Mouse (Mus musculus) gastrocnemius, adult 18-20 months (tissue): ENCODE measurements around the gene Rsph4a. TPM values are rescaled to one million over a fixed set of nuclear protein-coding genes. Genes with fewer than 3 reads are reported as not detected.
"Not testable (repeated sequence)": the region's sequence is repeated elsewhere in the genome, so short reads cannot be mapped to it uniquely, and the experiment has no call there.

Experiments used
- DNase-seq: peaks from one replicate; pipeline ENCODE4 v3.0.0; 2021; ENCODE audit warnings: low spot score
- long read RNA-seq, 2 experiments: library from polyadenylated mRNA; stranded (forward); transcript quantifications; one replicate each; pipeline ENCODE4 v2.0.0; 2021
- total RNA-seq, 2 experiments: library from RNA; stranded (reverse); gene quantifications; 2 replicates each; pipeline ENCODE4 v1.2.3; 2021

Rsph4a gene
- not detected for total RNA-seq
- long read RNA-seq, experiment 1: 0 reads
- long read RNA-seq, experiment 2: 0 reads

- DNase-seq: no peak
These were observed at the start of gene Rsph4a for GRCm38 (mm10) chr10:33904530-33905481. Rsph4a (plus strand) TSS chr10:33905111.

- DNase-seq: no peak
These were observed 47.5 kb upstream of the Rsph4a start, which contains the start of gene Sult3a1 for GRCm38 (mm10) chr10:33857421-33857820. Sult3a1 (plus strand) TSS chr10:33857721.

- no peak for DNase-seq
These were observed 38.9 kb upstream of the Rsph4a start for GRCm38 (mm10) chr10:33865994-33866393.

GRCm38 (mm10) chr10:33870441-33870840, 34.5 kb upstream of the Rsph4a start:
- no peak for DNase-seq

- DNase-seq: no peak
These were observed 32.1 kb upstream of the Rsph4a start for GRCm38 (mm10) chr10:33872672-33873398.

- DNase-seq: not testable (repeated sequence)
These were observed 22.5 kb upstream of the Rsph4a start for GRCm38 (mm10) chr10:33882411-33882810.

GRCm38 (mm10) chr10:33901520-33901919, 3.4 kb upstream of the Rsph4a start:
- DNase-seq: not testable (repeated sequence)

GRCm38 (mm10) chr10:33905489-33905888, 578 bp downstream of the Rsph4a start:
- peak; percentile 2 for DNase-seq

GRCm38 (mm10) chr10:33940702-33941101, 35.8 kb downstream of the Rsph4a start:
- DNase-seq: no peak

GRCm38 (mm10) chr10:33945390-33945789, 40.5 kb downstream of the Rsph4a start:
- no peak for DNase-seq

- DNase-seq: no peak
These were observed 41.4 kb downstream of the Rsph4a start for GRCm38 (mm10) chr10:33946336-33946735.

GRCm38 (mm10) chr10:33950803-33951583, 46.1 kb downstream of the Rsph4a start, which contains the start of gene Zup1:
Zup1 (minus strand) TSS chr10:33951269.
- peak; percentile 84 for DNase-seq

GRCm38 (mm10) chr10:33952509-33952908, 47.6 kb downstream of the Rsph4a start:
- no peak for DNase-seq

Other genes with a start within 250 kb of the Rsph4a start
- under 1 TPM in 1 of 2 experiments, not detected in 1; 0.43 TPM for gene Sult3a2, start 118.4 kb upstream of the Rsph4a start, total RNA-seq
- gene Sult3a1, start 47.4 kb upstream of the Rsph4a start, total RNA-seq: under 1 TPM in 1 of 2 experiments, not detected in 1; 0.36 TPM
- gene Zup1, start 46.2 kb downstream of the Rsph4a start, total RNA-seq: 1 to 10 TPM; 6.9 to 8.3 TPM
- 100 to 1,000 TPM; 154 to 162 TPM for gene Rwdd1, start 114.5 kb downstream of the Rsph4a start, total RNA-seq
- gene Trappc3l, start 132.5 kb downstream of the Rsph4a start, total RNA-seq: not detected
- gene Calhm4, start 139.2 kb downstream of the Rsph4a start, total RNA-seq: not detected
- under 1 TPM; 0.25 to 0.59 TPM for gene Calhm5, start 191.4 kb downstream of the Rsph4a start, total RNA-seq
- gene Calhm6, start 222.9 kb downstream of the Rsph4a start, total RNA-seq: under 1 TPM in 1 of 2 experiments, not detected in 1; 0.21 TPM